Comparison of ENCODE assay signal across 27 mouse cellular contexts in genomic region chr14:36099647-36100046, GRCm38 (mm10). TPM values are rescaled to one million over a fixed set of nuclear protein-coding genes. Genes with fewer than 3 reads are reported as not detected.
"Had no signal": no experiment of that assay in that cellular context is flagged by ENCODE, and none has a peak within 500 bp of the region (broad histone marks: within the 10 kb centered on the region; RNA-seq: fewer than 3 reads in every experiment).

No protein-coding gene starts in this region.

- H3K9me3 ChIP-seq: lung, embryonic 15.5 days; megakaryocyte, embryonic 14.5 days; midbrain, embryonic 13.5 days; midbrain, embryonic 15.5 days; neural tube, embryonic 12.5 days had no signal

- H3K36me3 ChIP-seq: lung, embryonic 15.5 days; midbrain, embryonic 13.5 days; midbrain, embryonic 15.5 days; neural tube, embryonic 12.5 days had no signal

- H3K27me3 ChIP-seq: lung, embryonic 15.5 days; megakaryocyte, embryonic 14.5 days; midbrain, embryonic 13.5 days; midbrain, embryonic 15.5 days; neural tube, embryonic 12.5 days had no signal

- H3K4me3 ChIP-seq: lung, embryonic 15.5 days; megakaryocyte, embryonic 14.5 days; midbrain, embryonic 13.5 days; midbrain, embryonic 15.5 days; neural tube, embryonic 12.5 days had no signal

- DNase-seq: liver, postnatal 0 days; lung, adult 2 months; lung, postnatal 14 days; lung, postnatal 36 days; right cerebral cortex, postnatal 25 days; right cerebral cortex, postnatal 4 days; spleen, adult 18-20 months; thymus, adult 18-20 months; thymus, postnatal 14 days; thymus, postnatal 36 days had no signal

- H3K4me1 ChIP-seq: lung, embryonic 15.5 days; megakaryocyte, embryonic 14.5 days; midbrain, embryonic 13.5 days; midbrain, embryonic 15.5 days; neural tube, embryonic 12.5 days had no signal

- H3K9ac ChIP-seq: liver, postnatal 0 days; lung, embryonic 15.5 days; midbrain, embryonic 13.5 days; midbrain, embryonic 15.5 days; neural tube, embryonic 12.5 days had no signal

- H3K27ac ChIP-seq: lung, embryonic 15.5 days; macrophage; midbrain, embryonic 13.5 days; midbrain, embryonic 15.5 days; neural tube, embryonic 12.5 days had no signal

RNA-seq across cellular contexts. Expression of gene 4930474N05Rik, which starts 4.9 kb away (rescaled TPM):
- total RNA-seq: megakaryocyte progenitor cell, adult 5-6 weeks; midbrain, postnatal 0 days; monocyte, adult 5-6 weeks; neutrophil, adult 5-6 weeks had no signal
- polyA plus RNA-seq: liver, postnatal 0 days; lung, adult 2 months; lung, embryonic 15.5 days; lung, postnatal 0 days; macrophage; midbrain, embryonic 11.5 days; midbrain, embryonic 13.5 days; midbrain, embryonic 15.5 days; midbrain, postnatal 0 days; neural tube, embryonic 12.5 days; neural tube, embryonic 14.5 days; small intestine, adult 2 months; stomach, embryonic 14.5 days; stomach, embryonic 16.5 days; thymus, postnatal 0 days had no signal
